Mouse (Mus musculus): ENCODE data around the gene Vps25. TPM values are rescaled to one million over a fixed set of nuclear protein-coding genes. Genes with fewer than 3 reads are reported as not detected.

The Vps25 gene
- polyA plus RNA-seq, 1 experiment = 141 TPM

DNA sequence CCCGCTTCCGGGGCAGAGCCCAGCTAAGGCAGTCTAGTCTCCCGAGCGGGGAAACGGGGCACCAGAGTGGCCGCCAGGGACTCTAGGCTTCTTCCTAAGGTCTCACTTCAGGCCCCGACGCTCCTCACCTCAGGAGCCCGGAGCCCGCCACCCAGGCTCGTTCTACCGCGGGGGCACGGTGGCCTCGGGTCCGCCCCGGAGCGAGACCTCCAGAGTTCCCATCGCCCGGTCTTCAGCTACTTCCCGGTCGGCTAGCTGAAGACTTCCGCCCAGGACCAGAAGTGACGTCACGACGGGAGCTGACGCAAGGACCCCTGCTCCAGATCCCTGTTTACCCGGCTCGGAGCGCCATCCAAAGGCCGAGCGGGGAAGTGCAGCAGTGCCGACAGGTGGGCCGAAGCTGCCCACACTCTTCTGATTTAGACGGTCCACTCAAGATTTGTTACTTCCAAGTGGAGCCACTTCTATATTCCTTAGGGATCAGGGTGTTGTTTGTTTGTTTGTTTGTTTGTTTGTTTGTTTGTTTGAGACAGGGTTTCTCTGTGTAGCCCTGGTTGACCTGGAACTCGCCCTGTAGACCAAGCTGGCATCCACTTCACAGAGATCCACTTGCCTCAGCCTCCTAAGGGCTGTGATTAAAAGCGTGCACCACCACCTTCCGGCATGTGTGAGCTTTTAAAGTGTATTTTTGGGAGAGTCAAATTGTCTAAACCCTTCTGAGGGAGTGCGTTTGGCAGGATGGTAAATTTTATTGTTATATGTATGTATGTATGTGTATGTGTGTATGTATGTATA is 48.7 kb downstream of the Vps25 start, which contains the start of gene Becn1:
Gene Becn1, minus strand, starts transcription at position 283 of the 795 bp plus-strand sequence.
- H3K27me3 ChIP-seq (ENCODE audit: control insufficient read depth, insufficient read depth, insufficient read length) = no peaks in the 10 kb centered on the region
- peak within 1 kb of the TSS; percentile 44 for H3ac ChIP-seq (ENCODE audit: control insufficient read depth, insufficient read length)
- peak within 1 kb of the TSS; percentile 97 for H3K4me3 ChIP-seq
- peaks cover 13% of the 10 kb centered on the region for H3K36me3 ChIP-seq (ENCODE audit: control insufficient read depth, insufficient read depth)
- TF ChIP-seq POLR2A (IDR thresholded peaks at IDR 0.05; ENCODE audit: insufficient read length, low read depth) (peak; percentile 73), USF1 (IDR thresholded peaks at IDR 0.05; ENCODE audit: low read depth) (no peak), MYOD1 (IDR thresholded peaks at IDR 0.05; ENCODE audit: control insufficient read depth in 1 of 3, insufficient read length in 2 of 3, low read depth in 2 of 3) (peak in 2 of 3 experiments; percentile 65 to 82), POLR2AphosphoS2 (IDR thresholded peaks at IDR 0.05; ENCODE audit: insufficient read length, low read depth) (peak; percentile 77), MYOG (IDR thresholded peaks at IDR 0.05; ENCODE audit: control insufficient read depth in 1 of 3, insufficient read depth in 1 of 3, insufficient read length in 2 of 3, low read depth in 2 of 3) (peak in 2 of 3 experiments; percentile 33 to 67), CEBPB (IDR thresholded peaks at IDR 0.05; ENCODE audit: insufficient read depth, poor library complexity, severe bottlenecking) (peak; percentile 68), E2F4 (IDR thresholded peaks at IDR 0.05; ENCODE audit: insufficient read depth) (no peak)
- H3K4me2 ChIP-seq (ENCODE audit: low read depth) = peak within 1 kb of the TSS; percentile 99
- peaks cover 46% of the 10 kb centered on the region for H3K79me2 ChIP-seq (ENCODE audit: control insufficient read depth, insufficient read depth)

DNA sequence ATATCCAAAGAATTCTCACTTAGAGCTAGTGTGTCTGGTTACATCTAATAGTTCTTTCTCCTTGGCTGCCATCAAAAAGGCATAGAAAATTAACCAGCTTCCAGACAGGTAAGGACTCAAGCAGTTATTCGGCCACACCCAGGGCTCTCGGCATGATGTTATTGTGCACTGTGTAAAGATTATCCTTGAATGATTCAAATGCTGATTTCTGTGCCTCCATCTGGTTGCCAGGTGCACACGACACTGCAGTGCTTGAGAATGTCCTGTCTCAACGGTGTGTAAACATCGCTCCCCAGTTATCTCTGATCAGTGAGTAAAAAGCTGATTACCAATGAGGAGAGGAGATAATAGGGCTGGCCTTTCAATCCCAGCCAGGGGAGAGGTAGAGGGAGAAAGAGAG is 54.2 kb downstream of the Vps25 start:
- no peaks in the 10 kb centered on the region for H3K36me3 ChIP-seq (ENCODE audit: control insufficient read depth, insufficient read depth)
- H3ac ChIP-seq (ENCODE audit: control insufficient read depth, insufficient read length) = no peak overlapping the region
- no peaks in the 10 kb centered on the region for H3K79me2 ChIP-seq (ENCODE audit: control insufficient read depth, insufficient read depth)
- no peak overlapping the region for H3K4me3 ChIP-seq
- no peak overlapping the region for H3K4me2 ChIP-seq (ENCODE audit: low read depth)
- TF ChIP-seq E2F4 (IDR thresholded peaks at IDR 0.05; ENCODE audit: insufficient read depth) (no peak), CEBPB (IDR thresholded peaks at IDR 0.05; ENCODE audit: insufficient read depth, poor library complexity, severe bottlenecking) (no peak), TCF3 (IDR thresholded peaks at IDR 0.05; ENCODE audit: insufficient read length, low read depth) (no peak), SRF (IDR thresholded peaks at IDR 0.05; ENCODE audit: control insufficient read depth, insufficient read length, low read depth) (no peak), MYOG (IDR thresholded peaks at IDR 0.05; ENCODE audit: control insufficient read depth in 1 of 3, insufficient read depth in 1 of 3, insufficient read length in 2 of 3, low read depth in 2 of 3) (no peak), TCF12 (IDR thresholded peaks at IDR 0.05; ENCODE audit: insufficient read depth, poor library complexity, severe bottlenecking) (no peak), POLR2A (IDR thresholded peaks at IDR 0.05; ENCODE audit: insufficient read length, low read depth) (no peak), USF1 (IDR thresholded peaks at IDR 0.05; ENCODE audit: low read depth) (no peak), REST (IDR thresholded peaks at IDR 0.05; ENCODE audit: insufficient read depth, insufficient read length) (no peak), MYOD1 (IDR thresholded peaks at IDR 0.05; ENCODE audit: control insufficient read depth in 1 of 3, insufficient read length in 2 of 3, low read depth in 2 of 3) (no peak), MAX (IDR thresholded peaks at IDR 0.05; ENCODE audit: low read depth) (no peak), POLR2AphosphoS2 (IDR thresholded peaks at IDR 0.05; ENCODE audit: insufficient read length, low read depth) (no peak)
- H3K27me3 ChIP-seq (ENCODE audit: control insufficient read depth, insufficient read depth, insufficient read length) = peaks cover 6% of the 10 kb centered on the region

Other genes with a start within 250 kb of the Vps25 start
- gene Atp6v0a1, start 244.3 kb upstream of the Vps25 start, polyA plus RNA-seq (2012; fragmentation: generic; extraction: Trizol) = 45.0 TPM
- 19.8 TPM for gene Naglu, start 183.7 kb upstream of the Vps25 start, polyA plus RNA-seq (2012; fragmentation: generic; extraction: Trizol)
- 0.49 TPM for gene Hsd17b1, start 175.3 kb upstream of the Vps25 start, polyA plus RNA-seq (2012; fragmentation: generic; extraction: Trizol)
- gene Coasy, start 171.1 kb upstream of the Vps25 start, polyA plus RNA-seq (2012; fragmentation: generic; extraction: Trizol) = 39.7 TPM
- gene Mlx, start 166.4 kb upstream of the Vps25 start, polyA plus RNA-seq (2012; fragmentation: generic; extraction: Trizol) = 29.3 TPM
- gene Psmc3ip, start 158.3 kb upstream of the Vps25 start, polyA plus RNA-seq (2012; fragmentation: generic; extraction: Trizol) = 7.1 TPM
- gene Retreg3, start 133.8 kb upstream of the Vps25 start, polyA plus RNA-seq (2012; fragmentation: generic; extraction: Trizol) = 41.2 TPM
- gene Tubg1, start 133.8 kb upstream of the Vps25 start, polyA plus RNA-seq (2012; fragmentation: generic; extraction: Trizol) = 87.5 TPM
- 0.18 TPM for gene Tubg2, start 97.8 kb upstream of the Vps25 start, polyA plus RNA-seq (2012; fragmentation: generic; extraction: Trizol)
- 1.3 TPM for gene Cntnap1, start 83.2 kb upstream of the Vps25 start, polyA plus RNA-seq (2012; fragmentation: generic; extraction: Trizol)
- 53.6 TPM for gene Plekhh3, start 82.4 kb upstream of the Vps25 start, polyA plus RNA-seq (2012; fragmentation: generic; extraction: Trizol)
- 0.56 TPM for gene Ccr10, start 78.3 kb upstream of the Vps25 start, polyA plus RNA-seq (2012; fragmentation: generic; extraction: Trizol)
- 13.7 TPM for gene Ezh1, start 27.2 kb upstream of the Vps25 start, polyA plus RNA-seq (2012; fragmentation: generic; extraction: Trizol)
- gene Ramp2, start 7.7 kb upstream of the Vps25 start, polyA plus RNA-seq (2012; fragmentation: generic; extraction: Trizol) = 2.5 TPM
- gene Wnk4, start 6.9 kb downstream of the Vps25 start, polyA plus RNA-seq (2012; fragmentation: generic; extraction: Trizol) = 0.19 TPM
- gene Cntd1, start 25.3 kb downstream of the Vps25 start, polyA plus RNA-seq (2012; fragmentation: generic; extraction: Trizol) = 0.07 TPM
- 155 TPM for gene Coa3, start 25.4 kb downstream of the Vps25 start, polyA plus RNA-seq (2012; fragmentation: generic; extraction: Trizol)
- 134 TPM for gene Becn1, start 48.6 kb downstream of the Vps25 start, polyA plus RNA-seq (2012; fragmentation: generic; extraction: Trizol)
- gene Psme3, start 62.5 kb downstream of the Vps25 start, polyA plus RNA-seq (2012; fragmentation: generic; extraction: Trizol) = 89.0 TPM
- 1.2 TPM for gene Aoc2, start 71.4 kb downstream of the Vps25 start, polyA plus RNA-seq (2012; fragmentation: generic; extraction: Trizol)
- 0.02 TPM for gene Aoc3, start 76.9 kb downstream of the Vps25 start, polyA plus RNA-seq (2012; fragmentation: generic; extraction: Trizol)
- gene G6pc, start 113.9 kb downstream of the Vps25 start, polyA plus RNA-seq (2012; fragmentation: generic; extraction: Trizol) = not detected
- 31.2 TPM for gene Aarsd1, start 163.9 kb downstream of the Vps25 start, polyA plus RNA-seq (2012; fragmentation: generic; extraction: Trizol)
- gene Gm27029, start 171.1 kb downstream of the Vps25 start, polyA plus RNA-seq (2012; fragmentation: generic; extraction: Trizol) = 3.8 TPM
- gene Rundc1, start 171.4 kb downstream of the Vps25 start, polyA plus RNA-seq (2012; fragmentation: generic; extraction: Trizol) = 13.6 TPM
- 58.8 TPM for gene Ptges3l, start 171.6 kb downstream of the Vps25 start, polyA plus RNA-seq (2012; fragmentation: generic; extraction: Trizol)
- 2,022 TPM for gene Rpl27, start 188.6 kb downstream of the Vps25 start, polyA plus RNA-seq (2012; fragmentation: generic; extraction: Trizol)
- gene Ifi35, start 194.7 kb downstream of the Vps25 start, polyA plus RNA-seq (2012; fragmentation: generic; extraction: Trizol) = 24.8 TPM
- gene Rnd2, start 211.3 kb downstream of the Vps25 start, polyA plus RNA-seq (2012; fragmentation: generic; extraction: Trizol) = 20.9 TPM
- 283 TPM for gene Vat1, start 212.5 kb downstream of the Vps25 start, polyA plus RNA-seq (2012; fragmentation: generic; extraction: Trizol)

Data from myocyte (in vitro differentiated cells).